Mouse (Mus musculus) embryonic facial prominence, embryonic 11.5 days (tissue): ENCODE results near the gene Emc6. TPM values are rescaled to one million over a fixed set of nuclear protein-coding genes. Genes with fewer than 3 reads are reported as not detected.

Source experiments
- ATAC-seq: fragments of 200-750 bp; cut with Nextera tagmentation; replicated peaks from 2 replicates; pipeline ENCODE4 v1.8.0; 2017; ENCODE audit warnings: low read depth; ENCODE audit not compliant: insufficient number of reproducible peaks, low FRiP score, low TSS enrichment
- DNase-seq: peaks from one replicate; pipeline ENCODE4 v3.0.0-alpha.2; 2015; ENCODE audit warnings: low spot score
- H3K27ac ChIP-seq: fragments of 300-500 bp; sonication (generic); replicated peaks from 2 replicates; pipeline ENCODE4 v1.5.1; 2014; ENCODE audit warnings: mild to moderate bottlenecking, low read depth, low read length, control low read depth
- H3K27me3 ChIP-seq: fragments of 300-500 bp; sonication (generic); 2 replicates; pipeline ENCODE4 v1.6.1; 2014; ENCODE audit warnings: mild to moderate bottlenecking, low read length, moderate library complexity, mixed read lengths; ENCODE audit not compliant: control insufficient read depth, insufficient read depth
- H3K36me3 ChIP-seq: fragments of 300-500 bp; sonication (generic); replicated peaks from 2 replicates; pipeline ENCODE4 v1.6.1; 2014; ENCODE audit warnings: low read depth, mild to moderate bottlenecking, low read length, moderate library complexity, mixed read lengths; ENCODE audit not compliant: control insufficient read depth, insufficient read depth
- H3K4me1 ChIP-seq: fragments of 300-500 bp; sonication (generic); 2 replicates; pipeline ENCODE4 v1.6.1; 2014; ENCODE audit warnings: low read length, mixed read lengths; ENCODE audit not compliant: control insufficient read depth, insufficient read depth
- H3K4me2 ChIP-seq: fragments of 300-500 bp; sonication (generic); 2 replicates; pipeline ENCODE4 v1.6.1; 2014; ENCODE audit warnings: low read depth, mild to moderate bottlenecking, control low read depth, low read length, moderate library complexity
- H3K4me3 ChIP-seq: fragments of 300-500 bp; sonication (generic); 2 replicates; pipeline ENCODE4 v1.5.1; 2014; ENCODE audit warnings: low read depth, low read length, control low read depth
- H3K9ac ChIP-seq: fragments of 300-500 bp; sonication (generic); replicated peaks from 2 replicates; pipeline ENCODE4 v1.6.1; 2014; ENCODE audit warnings: mild to moderate bottlenecking, control low read depth, low read length
- H3K9me3 ChIP-seq: fragments of 300-500 bp; sonication (generic); replicated peaks from 2 replicates; pipeline ENCODE4 v1.6.1; 2016; ENCODE audit warnings: mild to moderate bottlenecking, low read length, inconsistent platforms, mixed read lengths; ENCODE audit not compliant: control insufficient read depth
- WGBS: fragments of 180-500 bp; shearing (Covaris S2); extraction: QIAGEN DNeasy Blood & Tissue Kit; methylation state at CpG from one replicate; pipeline ENCODE4 v1.1.7; 2014; 5-methylcytosine and 5-hydroxymethylcytosine counted together
- polyA plus RNA-seq: library from polyadenylated mRNA; unstranded; fragments of >200 nt; fragmentation: Nextera tagmentation; extraction: Ambion mirVana; gene quantifications from 2 replicates; pipeline ENCODE4 v1.2.1, GENCODE M21; 2014

The Emc6 gene
- polyA plus RNA-seq, 1 experiment from 2014 or later, result 115 TPM

- ATAC-seq, result no peak
- Histone ChIP-seq H3K36me3 (no peaks in the 10 kb centered on the region; the same call in 1 of the 2 replicates), H3K27me3 (no peaks in the 10 kb centered on the region), H3K9me3 (no peaks in the 10 kb centered on the region), H3K27ac (no peak overlapping the region), H3K9ac (no peak overlapping the region), H3K4me2 (no peak overlapping the region), H3K4me3 (no peak overlapping the region), H3K4me1 (no peaks in the 10 kb centered on the region)
- 68% methylated on average over 5 of the region's 5 CpGs for WGBS
- no peak for DNase-seq
These were observed 4.7 kb downstream of the Emc6 start for GRCm38 (mm10) chr11:73172186-73172585.

GRCm38 (mm10) chr11:73169231-73169630, 7.6 kb downstream of the Emc6 start:
- Histone ChIP-seq H3K4me3 (no peak overlapping the region), H3K9me3 (no peaks in the 10 kb centered on the region), H3K27me3 (no peaks in the 10 kb centered on the region), H3K36me3 (no peaks in the 10 kb centered on the region), H3K9ac (no peak overlapping the region), H3K4me1 (no peaks in the 10 kb centered on the region), H3K27ac (no peak overlapping the region), H3K4me2 (no peak overlapping the region)
- DNase-seq (peak; percentile 71), ATAC-seq (peak; percentile 45; the same call in 1 of the 2 replicates)
- WGBS, result 50% methylated on average over 4 of the region's 4 CpGs

GRCm38 (mm10) chr11:73168576-73168975, 8.3 kb downstream of the Emc6 start:
- Histone ChIP-seq H3K9ac (no peak overlapping the region), H3K27ac (no peak overlapping the region), H3K4me3 (no peak overlapping the region), H3K36me3 (no peaks in the 10 kb centered on the region), H3K4me1 (no peaks in the 10 kb centered on the region), H3K27me3 (no peaks in the 10 kb centered on the region), H3K4me2 (no peak overlapping the region), H3K9me3 (no peaks in the 10 kb centered on the region)
- DNase-seq (no peak), ATAC-seq (no peak)
- WGBS, result 87% methylated on average over 6 of the region's 6 CpGs

GRCm38 (mm10) chr11:73168071-73168470, 8.8 kb downstream of the Emc6 start:
- Histone ChIP-seq H3K4me1 (no peaks in the 10 kb centered on the region), H3K4me2 (no peak overlapping the region), H3K27me3 (no peaks in the 10 kb centered on the region), H3K36me3 (no peaks in the 10 kb centered on the region), H3K27ac (no peak overlapping the region), H3K9ac (no peak overlapping the region), H3K4me3 (no peak overlapping the region), H3K9me3 (no peaks in the 10 kb centered on the region)
- ATAC-seq (no peak), DNase-seq (no peak)
- WGBS, result 84% methylated on average over 8 of the region's 8 CpGs

- Histone ChIP-seq H3K4me3 (no peak overlapping the region), H3K9me3 (no peaks in the 10 kb centered on the region), H3K27ac (no peak overlapping the region), H3K4me1 (no peaks in the 10 kb centered on the region), H3K9ac (no peak overlapping the region), H3K4me2 (no peak overlapping the region), H3K36me3 (no peaks in the 10 kb centered on the region), H3K27me3 (peaks cover 14% of the 10 kb centered on the region)
- no peak for DNase-seq
- WGBS, result 76% methylated on average over 5 of the region's 5 CpGs
- ATAC-seq, result no peak
These were observed 14.6 kb downstream of the Emc6 start for GRCm38 (mm10) chr11:73162284-73162683.

- Histone ChIP-seq H3K36me3 (no peaks in the 10 kb centered on the region), H3K9ac (no peak overlapping the region), H3K27ac (no peak overlapping the region), H3K4me2 (no peak overlapping the region), H3K4me3 (no peak overlapping the region), H3K4me1 (no peaks in the 10 kb centered on the region), H3K27me3 (peaks cover 14% of the 10 kb centered on the region), H3K9me3 (no peaks in the 10 kb centered on the region)
- 87% methylated on average over 4 of the region's 4 CpGs for WGBS
- DNase-seq (no peak), ATAC-seq (no peak)
These were observed 15.2 kb downstream of the Emc6 start for GRCm38 (mm10) chr11:73161616-73162015.

- peak overlapping the region; percentile 42 for H3K4me3 ChIP-seq
- H3K27me3 ChIP-seq, result peaks cover 14% of the 10 kb centered on the region
- no peaks in the 10 kb centered on the region for H3K4me1 ChIP-seq
- H3K36me3 ChIP-seq, result no peaks in the 10 kb centered on the region
- H3K9me3 ChIP-seq, result no peaks in the 10 kb centered on the region
- peak overlapping the region; percentile 87 for H3K4me2 ChIP-seq
- 25% methylated on average over 6 of the region's 6 CpGs for WGBS
- DNase-seq, result no peak
- no peak for ATAC-seq
- H3K9ac ChIP-seq, result no peak overlapping the region
- no peak overlapping the region for H3K27ac ChIP-seq
These were observed 16.0 kb downstream of the Emc6 start for GRCm38 (mm10) chr11:73160811-73161200.

GRCm38 (mm10) chr11:73159957-73160810, 16.7 kb downstream of the Emc6 start, which contains the start of gene P2rx5:
Gene P2rx5, plus strand, starts transcription at chr11:73160421.
- no peak within 1 kb of the TSS for H3K27ac ChIP-seq
- 3% methylated on average over 49 of the region's 49 CpGs for WGBS
- H3K4me1 ChIP-seq, result no peaks in the 10 kb centered on the region; the same call in 1 of the 2 replicates

More at GRCm38 (mm10) chr11:73159957-73160810, 16.7 kb downstream of the Emc6 start, which contains the start of gene P2rx5:
- DNase-seq (peak; percentile 64), ATAC-seq (peak; percentile 88)
- Histone ChIP-seq H3K9me3 (no peaks in the 10 kb centered on the region), H3K4me3 (peak within 1 kb of the TSS; percentile 42), H3K36me3 (no peaks in the 10 kb centered on the region), H3K4me2 (peak within 1 kb of the TSS; percentile 87), H3K9ac (peak within 1 kb of the TSS; percentile 59), H3K27me3 (peaks cover 14% of the 10 kb centered on the region)
